Mouse (Mus musculus) heart, embryonic 11.5 days (tissue): ENCODE measurements at regions not wholly inside any gene's neighbourhood (a gene's known extent, or its start where the extent isn't known, plus 50 kb on each side); places are given as distances from the start of the nearest gene placed in this dataset.

ENCODE experiments used
- ATAC-seq: fragments of 200-750 bp; cut with Nextera tagmentation; replicated peaks from 2 replicates; pipeline ENCODE4 v1.8.0; 2017; ENCODE audit warnings: moderate library complexity; ENCODE audit not compliant: insufficient number of reproducible peaks, low FRiP score, low TSS enrichment
- H3K27ac ChIP-seq: fragments of 300-500 bp; sonication (generic); 2 replicates; pipeline ENCODE4 v1.5.1; 2014; ENCODE audit warnings: mild to moderate bottlenecking, low read depth, low read length
- H3K27me3 ChIP-seq: fragments of 300-500 bp; sonication (generic); 2 replicates; pipeline ENCODE4 v1.6.1; 2014; ENCODE audit warnings: mild to moderate bottlenecking, low read length, mixed read lengths; ENCODE audit not compliant: control insufficient read depth, insufficient read depth
- H3K36me3 ChIP-seq: fragments of 300-500 bp; sonication (generic); 2 replicates; pipeline ENCODE4 v1.6.1; 2014; ENCODE audit warnings: mild to moderate bottlenecking, low read length, moderate library complexity, mixed read lengths; ENCODE audit not compliant: control insufficient read depth, insufficient read depth
- H3K4me1 ChIP-seq: fragments of 300-500 bp; sonication (generic); 2 replicates; pipeline ENCODE4 v1.6.1; 2014; ENCODE audit warnings: low read length; ENCODE audit not compliant: control insufficient read depth, insufficient read depth
- H3K4me2 ChIP-seq: fragments of 300-500 bp; sonication (generic); 2 replicates; pipeline ENCODE4 v1.6.1; 2014; ENCODE audit warnings: mild to moderate bottlenecking, moderate library complexity
- H3K4me3 ChIP-seq: fragments of 300-500 bp; sonication (generic); 2 replicates; pipeline ENCODE4 v1.5.1; 2014; ENCODE audit warnings: low read depth, low read length
- H3K9ac ChIP-seq: fragments of 300-500 bp; sonication (generic); 2 replicates; pipeline ENCODE4 v1.6.1; 2014; ENCODE audit warnings: mild to moderate bottlenecking, low read depth, low read length, moderate library complexity
- H3K9me3 ChIP-seq: fragments of 300-500 bp; sonication (generic); replicated peaks from 2 replicates; pipeline ENCODE4 v1.6.1; 2016; ENCODE audit warnings: low read length; ENCODE audit not compliant: control insufficient read depth
- WGBS: fragments of 180-500 bp; shearing (Covaris S2); extraction: QIAGEN DNeasy Blood & Tissue Kit; methylation state at CpG from one replicate; pipeline ENCODE4 v1.1.7; 2014; ENCODE audit not compliant: insufficient replicate concordance; 5-methylcytosine and 5-hydroxymethylcytosine counted together

DNA sequence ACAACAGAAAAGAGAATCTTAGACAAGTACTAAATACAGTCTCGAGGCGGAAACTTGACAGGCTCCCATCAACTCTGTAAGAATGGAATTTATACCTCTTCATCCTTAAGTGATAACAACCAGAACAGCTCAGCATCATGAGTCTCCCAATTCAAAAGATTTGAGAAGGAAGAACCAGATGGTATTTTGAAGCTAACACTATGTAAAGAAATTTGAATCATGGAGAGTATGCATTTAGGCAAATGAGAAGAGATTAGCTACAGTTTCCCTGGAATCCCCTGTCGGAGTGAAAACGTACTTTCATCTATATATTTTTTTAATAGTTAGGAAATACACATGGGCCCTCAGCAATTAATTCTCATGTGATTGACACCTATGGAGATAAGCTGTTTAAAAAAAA, 140.9 kb downstream of the Nrip1 start:
- no peak for ATAC-seq
- Histone ChIP-seq H3K4me3 (no peak overlapping the region), H3K27me3 (no peaks in the 10 kb centered on the region), H3K9me3 (no peaks in the 10 kb centered on the region), H3K27ac (no peak overlapping the region), H3K36me3 (no peaks in the 10 kb centered on the region), H3K4me1 (no peaks in the 10 kb centered on the region; the same call in 1 of the 2 replicates), H3K4me2 (no peak overlapping the region), H3K9ac (no peak overlapping the region)
- WGBS: 62% methylated on average over 4 of the region's 4 CpGs

DNA sequence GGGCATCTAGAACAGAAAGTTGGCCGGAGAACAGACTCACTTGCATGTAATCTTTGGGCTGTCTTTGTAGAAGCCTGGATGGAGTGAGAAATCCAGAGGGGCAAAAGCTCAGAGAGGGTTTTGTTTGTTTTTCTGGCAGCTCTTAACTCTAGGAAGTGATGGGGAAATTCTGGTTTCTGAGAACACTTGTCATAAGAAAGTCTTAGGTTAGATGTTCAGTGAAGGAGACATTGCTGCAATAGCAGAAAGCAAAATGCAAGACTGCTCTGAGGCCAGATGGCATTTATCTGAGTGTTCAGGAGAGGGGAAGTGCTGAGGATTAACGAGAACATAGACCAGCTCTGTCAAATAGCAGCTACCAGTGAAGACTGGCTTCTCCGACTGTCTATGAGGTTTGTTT, 141.5 kb downstream of the Nrip1 start:
- WGBS: 24% methylated on average over 3 of the region's 3 CpGs

DNA sequence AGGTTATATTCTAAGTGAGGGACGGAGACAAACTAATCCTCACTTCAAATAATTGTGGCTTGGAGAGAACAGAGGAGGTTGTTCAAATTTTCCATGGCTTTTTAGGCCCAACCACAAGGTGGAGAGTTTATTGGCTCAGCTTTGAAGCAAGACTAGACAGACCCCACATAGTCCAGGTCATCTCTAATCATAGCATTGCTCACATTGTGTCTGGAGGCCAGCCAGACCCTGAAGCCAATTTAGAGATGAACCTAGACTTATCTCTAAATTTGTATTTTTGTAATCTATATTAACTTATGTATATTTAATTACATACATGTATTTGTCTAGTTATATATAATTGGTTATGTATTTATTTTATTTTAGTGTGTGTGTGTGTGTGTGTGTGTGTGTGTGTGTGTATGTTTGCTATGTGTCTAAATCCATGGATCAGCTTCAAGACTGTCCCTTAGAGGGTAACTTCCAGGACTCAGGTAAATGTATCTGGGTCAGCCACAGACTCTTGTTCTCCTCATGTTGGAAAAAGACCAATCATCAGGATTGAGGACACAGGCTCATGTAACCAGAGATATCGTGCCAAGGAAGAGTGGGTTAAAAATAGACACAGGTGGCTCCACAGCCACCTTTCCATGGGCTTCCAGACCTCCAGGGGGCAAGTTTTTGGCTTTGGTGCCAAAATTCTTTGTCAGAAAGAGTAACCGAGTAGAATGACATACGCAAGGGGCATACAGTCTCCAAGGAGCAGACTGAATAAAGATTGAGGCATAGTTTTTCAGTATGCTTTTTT, 142.9 kb downstream of the Nrip1 start:
- ATAC-seq: no peak
- Histone ChIP-seq H3K36me3 (no peaks in the 10 kb centered on the region), H3K4me2 (no peak overlapping the region), H3K4me3 (no peak overlapping the region), H3K4me1 (no peaks in the 10 kb centered on the region; the same call in 1 of the 2 replicates), H3K27ac (no peak overlapping the region), H3K9ac (no peak overlapping the region), H3K27me3 (no peaks in the 10 kb centered on the region), H3K9me3 (no peaks in the 10 kb centered on the region)
- WGBS: 81% methylated on average over 4 of the region's 4 CpGs

More for the DNA sequence above, 141.5 kb downstream of the Nrip1 start:
- no peak overlapping the region for H3K4me3 ChIP-seq
- H3K36me3 ChIP-seq: no peaks in the 10 kb centered on the region
- no peaks in the 10 kb centered on the region for H3K27me3 ChIP-seq
- no peak for ATAC-seq
- no peak overlapping the region for H3K27ac ChIP-seq
- no peak overlapping the region for H3K9ac ChIP-seq
- no peak overlapping the region for H3K4me2 ChIP-seq
- no peaks in the 10 kb centered on the region for H3K9me3 ChIP-seq
- H3K4me1 ChIP-seq: no peaks in the 10 kb centered on the region; the same call in 1 of the 2 replicates

DNA sequence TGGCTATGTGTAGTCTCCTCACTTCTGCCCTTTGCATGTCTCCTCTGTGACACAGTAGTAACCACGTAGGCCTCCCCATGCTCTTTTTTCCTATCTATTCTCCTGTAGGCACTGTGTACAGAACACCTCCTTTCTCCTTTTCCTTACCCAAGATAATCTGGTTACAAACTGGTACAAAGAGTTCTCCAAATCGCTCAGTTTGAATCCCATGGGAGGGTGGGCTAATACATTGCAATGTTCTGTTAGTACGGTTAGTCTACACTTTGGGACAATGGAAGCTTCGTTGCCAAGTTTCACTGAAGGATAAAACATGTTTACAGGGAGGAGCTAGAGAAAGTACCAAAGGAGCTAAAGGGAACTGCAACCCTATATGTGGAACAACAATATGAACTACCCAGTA, 145.2 kb downstream of the Nrip1 start:
- H3K9me3 ChIP-seq: no peaks in the 10 kb centered on the region
- H3K9ac ChIP-seq: no peak overlapping the region
- H3K4me3 ChIP-seq: no peak overlapping the region
- H3K4me1 ChIP-seq: no peaks in the 10 kb centered on the region; the same call in 1 of the 2 replicates
- no peak for ATAC-seq
- H3K27me3 ChIP-seq: no peaks in the 10 kb centered on the region
- H3K4me2 ChIP-seq: no peak overlapping the region
- 77% methylated on average over 4 of the region's 4 CpGs for WGBS
- H3K27ac ChIP-seq: no peak overlapping the region
- H3K36me3 ChIP-seq: no peaks in the 10 kb centered on the region

DNA sequence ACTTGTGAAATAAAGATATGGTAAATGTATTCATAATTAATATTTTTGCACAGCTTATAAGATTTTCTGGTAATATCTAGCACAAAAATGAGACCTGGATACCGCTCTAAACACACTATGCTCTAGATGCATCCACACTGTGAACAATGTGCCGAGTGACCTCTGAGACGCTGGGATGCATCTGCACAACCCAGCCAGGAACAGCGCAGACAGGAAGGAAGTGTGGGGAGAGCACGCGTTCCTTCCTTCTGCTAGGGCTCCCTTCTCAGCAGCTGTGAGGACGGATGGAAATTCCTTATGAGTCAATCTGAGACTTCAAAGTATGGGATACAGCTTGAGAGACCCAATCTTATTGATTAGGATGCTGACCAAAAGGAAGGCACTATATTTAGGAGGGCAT, 147.2 kb downstream of the Nrip1 start:
- Histone ChIP-seq H3K9ac (no peak overlapping the region), H3K4me1 (no peaks in the 10 kb centered on the region), H3K27me3 (no peaks in the 10 kb centered on the region), H3K4me2 (no peak overlapping the region), H3K4me3 (no peak overlapping the region), H3K27ac (no peak overlapping the region), H3K9me3 (no peaks in the 10 kb centered on the region), H3K36me3 (no peaks in the 10 kb centered on the region)
- WGBS: 62% methylated on average over 7 of the region's 7 CpGs
- ATAC-seq: no peak

DNA sequence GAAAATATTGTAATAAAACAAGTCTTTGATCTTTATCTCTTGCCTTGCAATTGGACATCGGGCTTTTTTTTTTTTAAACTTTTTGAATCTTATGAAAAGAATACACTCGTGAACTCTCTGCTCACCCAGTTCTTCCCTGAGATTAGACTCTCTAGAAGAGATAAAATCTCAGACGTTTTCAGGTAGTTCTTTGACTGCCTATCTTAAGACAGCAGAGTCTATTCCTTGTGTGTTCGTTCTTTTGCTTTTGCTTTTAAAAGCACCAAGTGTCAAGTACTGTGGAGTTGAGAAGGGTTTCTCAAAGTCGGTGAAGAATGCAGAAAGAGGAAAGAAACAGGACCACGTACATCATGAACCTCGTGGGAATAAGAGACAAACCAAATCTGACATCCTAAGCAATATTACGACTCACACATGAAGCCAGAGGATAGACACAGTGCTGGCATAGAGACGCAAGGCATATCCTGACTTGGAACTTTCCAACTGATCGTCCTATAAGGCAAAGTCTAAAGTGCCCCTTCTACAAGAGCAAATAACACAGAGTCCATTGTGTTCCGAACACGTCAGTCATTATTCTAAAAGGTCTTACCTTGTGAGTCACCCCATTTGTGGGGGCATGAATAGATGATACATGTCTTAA, 147.9 kb downstream of the Nrip1 start:
- no peak for ATAC-seq
- 64% methylated on average over 12 of the region's 12 CpGs for WGBS

DNA sequence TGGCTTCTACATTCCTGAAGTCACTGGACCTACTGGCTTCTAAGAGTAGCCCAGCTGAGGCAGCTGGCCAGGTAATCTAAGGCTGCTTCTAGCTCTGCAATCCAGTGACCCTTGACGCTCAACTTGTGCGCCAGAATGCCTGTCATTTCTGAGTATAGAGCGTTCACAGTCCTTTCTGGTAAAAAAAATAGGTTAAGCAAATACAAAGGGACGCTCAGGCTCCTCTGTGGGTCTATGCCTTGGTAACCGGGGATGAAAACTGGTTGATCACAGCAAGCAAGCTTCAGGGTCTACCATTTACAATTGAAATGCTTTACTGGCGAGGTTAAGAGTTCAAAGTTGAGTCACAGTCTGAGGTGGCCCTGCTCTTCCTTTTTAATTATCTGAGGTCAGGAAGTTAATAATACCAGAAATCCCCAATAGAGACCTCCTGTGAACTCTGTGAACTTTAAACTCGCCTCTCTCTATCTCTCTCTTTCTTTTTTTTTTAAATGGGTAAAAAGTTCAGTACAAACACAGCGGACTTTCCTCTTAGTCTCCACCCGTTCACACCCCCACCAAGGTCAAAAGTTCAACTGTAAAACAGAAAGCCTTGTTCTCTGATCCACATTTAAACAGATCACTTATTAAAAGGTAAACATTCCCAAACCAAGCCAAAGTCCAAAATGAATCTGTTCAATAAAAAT, 148.6 kb downstream of the Nrip1 start:
- Histone ChIP-seq H3K9ac (no peak overlapping the region), H3K36me3 (no peaks in the 10 kb centered on the region), H3K27me3 (no peaks in the 10 kb centered on the region), H3K27ac (no peak overlapping the region), H3K4me3 (no peak overlapping the region), H3K4me2 (no peak overlapping the region), H3K4me1 (no peaks in the 10 kb centered on the region), H3K9me3 (no peaks in the 10 kb centered on the region)
- ATAC-seq: no peak
- 41% methylated on average over 9 of the region's 9 CpGs for WGBS

More for the DNA sequence above, 147.9 kb downstream of the Nrip1 start:
- no peak overlapping the region for H3K4me2 ChIP-seq
- no peak overlapping the region for H3K27ac ChIP-seq
- H3K4me1 ChIP-seq: no peaks in the 10 kb centered on the region
- no peaks in the 10 kb centered on the region for H3K9me3 ChIP-seq
- H3K4me3 ChIP-seq: no peak overlapping the region
- no peak overlapping the region for H3K9ac ChIP-seq
- no peaks in the 10 kb centered on the region for H3K36me3 ChIP-seq
- no peaks in the 10 kb centered on the region for H3K27me3 ChIP-seq

DNA sequence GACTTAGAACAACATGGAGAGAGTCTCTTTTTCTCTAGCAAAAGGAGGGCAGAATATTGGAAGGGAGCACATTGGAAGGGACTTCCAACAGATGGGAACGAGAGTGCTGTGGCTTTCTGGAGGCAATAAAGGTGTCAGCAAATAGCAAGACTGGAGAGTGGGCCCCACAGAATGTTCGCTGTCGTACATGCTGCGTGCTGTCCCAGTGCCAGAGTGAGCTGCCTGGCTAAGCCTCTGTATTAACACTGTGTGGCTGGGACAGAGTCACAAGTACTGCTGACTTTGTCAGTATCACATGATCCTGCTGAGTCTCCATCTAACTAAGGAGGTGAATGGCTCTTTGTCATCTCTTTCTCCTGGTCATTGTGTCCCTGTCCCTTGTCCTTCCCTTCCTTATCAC, 149.9 kb downstream of the Nrip1 start:
- WGBS: 71% methylated on average over 4 of the region's 4 CpGs
- Histone ChIP-seq H3K4me1 (no peaks in the 10 kb centered on the region), H3K36me3 (no peaks in the 10 kb centered on the region), H3K4me3 (no peak overlapping the region), H3K9me3 (no peaks in the 10 kb centered on the region), H3K27ac (no peak overlapping the region), H3K4me2 (no peak overlapping the region), H3K9ac (no peak overlapping the region), H3K27me3 (no peaks in the 10 kb centered on the region)
- no peak for ATAC-seq
